9 mouse cellular contexts compared by ENCODE assay signal in the genomic region with DNA sequence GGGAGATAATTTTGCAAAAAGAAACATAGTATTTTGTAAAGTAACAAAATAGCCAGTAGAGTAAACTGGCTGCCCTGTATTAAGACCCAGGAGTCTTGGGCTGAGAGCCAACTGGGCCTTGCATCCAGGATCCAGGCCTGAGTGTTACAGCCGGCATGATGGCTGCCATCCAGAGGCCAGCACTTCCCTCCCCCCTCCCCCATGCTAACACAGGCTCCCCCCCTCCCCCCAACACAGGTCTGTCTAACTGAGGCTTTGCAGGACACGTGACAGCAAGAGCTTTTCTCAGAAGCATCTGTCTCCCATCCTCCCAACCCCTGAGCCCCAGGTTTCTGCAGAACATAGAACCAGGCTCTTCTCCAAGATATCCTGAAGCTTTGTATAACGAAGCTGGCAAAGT. TPM values are rescaled to one million over a fixed set of nuclear protein-coding genes. Genes with fewer than 3 reads are reported as not detected.
DNase-seq lines count a peak whose midpoint lies in the region; ATAC-seq and TF ChIP-seq lines count a peak whose summit lies in the region.
"Had no signal": no experiment of that assay in that cellular context is flagged by ENCODE, and none has a peak within 500 bp of the region (broad histone marks: within the 10 kb centered on the region; RNA-seq: fewer than 3 reads in every experiment).

No protein-coding gene starts in this region.

- H3ac ChIP-seq in myocyte (ENCODE audit: control insufficient read depth, insufficient read length) = no peak overlapping the region

- ATAC-seq in erythroblast, adult 5-6 weeks (replicated peaks; ENCODE audit: low FRiP score, poor library complexity, severe bottlenecking) = no peak
- ATAC-seq in forebrain, embryonic 13.5 days = peak; percentile 20; the same call in 1 of the 2 replicates
- ATAC-seq in hindbrain, embryonic 11.5 days (ENCODE audit: low FRiP score) = no peak
- no peak for ATAC-seq in limb, embryonic 12.5 days (ENCODE audit: insufficient number of reproducible peaks, insufficient read depth, low FRiP score, low TSS enrichment, low read depth)

- no peaks in the 10 kb centered on the region for H3K79me2 ChIP-seq in myocyte (ENCODE audit: control insufficient read depth, insufficient read depth)

- H3K9ac ChIP-seq in forebrain, embryonic 13.5 days = peak overlapping the region; percentile 76; the same call in 1 of the 2 replicates
- peak overlapping the region; percentile 67; the same call in 1 of the 2 replicates for H3K9ac ChIP-seq in hindbrain, embryonic 11.5 days (ENCODE audit: low read depth, low read length)
- no peak overlapping the region; the same call in 1 of the 2 replicates for H3K9ac ChIP-seq in limb, embryonic 12.5 days (replicated peaks)

- WGBS in forebrain, embryonic 13.5 days = 14% methylated on average over 3 of the region's 3 CpGs
- 17% methylated on average over 3 of the region's 3 CpGs for WGBS in hindbrain, embryonic 11.5 days
- WGBS in limb, embryonic 12.5 days = 15% methylated on average over 3 of the region's 3 CpGs

- H3K4me1 ChIP-seq in erythroblast, embryonic 14.5 days (ENCODE audit: control insufficient read depth) = peaks cover 27% of the 10 kb centered on the region
- peaks cover 7% of the 10 kb centered on the region for H3K4me1 ChIP-seq in bone marrow macrophage, adult 2 months (ENCODE audit: control insufficient read depth, insufficient read depth, low read length)
- peaks cover 23% of the 10 kb centered on the region for H3K4me1 ChIP-seq in forebrain, embryonic 13.5 days
- no peaks in the 10 kb centered on the region; the same call in 1 of the 2 replicates for H3K4me1 ChIP-seq in hindbrain, embryonic 11.5 days (replicated peaks; ENCODE audit: control insufficient read depth, insufficient read depth, low read length)
- H3K4me1 ChIP-seq in limb, embryonic 12.5 days (replicated peaks) = peaks cover 12% of the 10 kb centered on the region

- no peak overlapping the region for H3K27ac ChIP-seq in bone marrow macrophage, adult 2 months (ENCODE audit: insufficient read depth, low read depth, low read length)
- H3K27ac ChIP-seq in forebrain, embryonic 13.5 days = peak overlapping the region; percentile 78
- no peak overlapping the region for H3K27ac ChIP-seq in hindbrain, embryonic 11.5 days (ENCODE audit: low read depth, low read length)
- H3K27ac ChIP-seq in limb, embryonic 12.5 days = no peak overlapping the region

- DNase-seq in hindbrain, embryonic 11.5 days (ENCODE audit: low spot score) = no peak
- DNase-seq in spleen, adult 18-20 months = no peak

- TF ChIP-seq CTCF in bone marrow macrophage, adult 2 months (IDR thresholded peaks at IDR 0.05; ENCODE audit: low read depth, low read length) = no peak

- H3K27me3 ChIP-seq in erythroblast, embryonic 14.5 days (ENCODE audit: control insufficient read depth) = peaks cover 9% of the 10 kb centered on the region
- no peaks in the 10 kb centered on the region for H3K27me3 ChIP-seq in forebrain, embryonic 13.5 days
- H3K27me3 ChIP-seq in hindbrain, embryonic 11.5 days (ENCODE audit: control insufficient read depth, insufficient read depth, low read length) = no peaks in the 10 kb centered on the region
- no peaks in the 10 kb centered on the region for H3K27me3 ChIP-seq in limb, embryonic 12.5 days
- no peaks in the 10 kb centered on the region for H3K27me3 ChIP-seq in myocyte (ENCODE audit: control insufficient read depth, insufficient read depth, insufficient read length)
- H3K27me3 ChIP-seq: Patski had no signal

- no peaks in the 10 kb centered on the region for H3K9me3 ChIP-seq in erythroblast, embryonic 14.5 days (ENCODE audit: control insufficient read depth, low read length)
- no peaks in the 10 kb centered on the region for H3K9me3 ChIP-seq in forebrain, embryonic 13.5 days (replicated peaks)
- no peaks in the 10 kb centered on the region for H3K9me3 ChIP-seq in hindbrain, embryonic 11.5 days (ENCODE audit: control insufficient read depth, low read length)
- H3K9me3 ChIP-seq in limb, embryonic 12.5 days = no peaks in the 10 kb centered on the region

- peaks cover 25% of the 10 kb centered on the region for H3K36me3 ChIP-seq in erythroblast, embryonic 14.5 days (ENCODE audit: control insufficient read depth)
- H3K36me3 ChIP-seq in forebrain, embryonic 13.5 days (ENCODE audit: poor library complexity, severe bottlenecking) = peaks cover 23% of the 10 kb centered on the region
- no peaks in the 10 kb centered on the region for H3K36me3 ChIP-seq in hindbrain, embryonic 11.5 days (ENCODE audit: control insufficient read depth, insufficient read depth, low read length)
- H3K36me3 ChIP-seq in limb, embryonic 12.5 days = peaks cover 30% of the 10 kb centered on the region
- no peaks in the 10 kb centered on the region for H3K36me3 ChIP-seq in myocyte (ENCODE audit: control insufficient read depth, insufficient read depth)

- H3K4me3 ChIP-seq in erythroblast, embryonic 14.5 days (replicated peaks) = peak overlapping the region; percentile 92
- peak overlapping the region; percentile 72 for H3K4me3 ChIP-seq in bone marrow macrophage, adult 2 months (ENCODE audit: insufficient read depth, low read length)
- peak overlapping the region; percentile 72 for H3K4me3 ChIP-seq in forebrain, embryonic 13.5 days
- H3K4me3 ChIP-seq in hindbrain, embryonic 11.5 days (ENCODE audit: low read depth, low read length) = peak overlapping the region; percentile 71
- peak overlapping the region; percentile 74 for H3K4me3 ChIP-seq in limb, embryonic 12.5 days (replicated peaks)
- peak overlapping the region; percentile 65 for H3K4me3 ChIP-seq in myocyte

- peak overlapping the region; percentile 77 for H3K4me2 ChIP-seq in forebrain, embryonic 13.5 days
- peak overlapping the region; percentile 64 for H3K4me2 ChIP-seq in hindbrain, embryonic 11.5 days (replicated peaks; ENCODE audit: low read depth, low read length)
- H3K4me2 ChIP-seq in limb, embryonic 12.5 days = peak overlapping the region; percentile 79
- H3K4me2 ChIP-seq in myocyte (ENCODE audit: low read depth) = peak overlapping the region; percentile 72

- 0 out of 2 replicates have a peak, but pooled peaks have one; percentile 12 for TF ChIP-seq POLR2A in bone marrow macrophage, adult 2 months (IDR thresholded peaks at IDR 0.05; ENCODE audit: borderline replicate concordance, low read depth, low read length)
- no peak for TF ChIP-seq POLR2A in myocyte (IDR thresholded peaks at IDR 0.05; ENCODE audit: insufficient read length, low read depth)

TF ChIP-seq in myocyte, 11 proteins besides CTCF, POLR2A, EP300 and RAD21:
- TF ChIP-seq POLR2AphosphoS2 (IDR thresholded peaks at IDR 0.05; ENCODE audit: insufficient read length, low read depth) = no peak
- TF ChIP-seq USF1 (IDR thresholded peaks at IDR 0.05; ENCODE audit: low read depth) = peak; percentile 40

RNA-seq across cellular contexts. Expression of a gene that starts 1.0 kb away (rescaled TPM):
- 15.1 and 29.2 TPM in 2 replicates for polyA plus RNA-seq in erythroblast, embryonic 14.5 days (2012)
- total RNA-seq in erythroblast, adult 5-6 weeks (2015; ENCODE audit: low replicate concordance) = 35.9 and 40.1 TPM in 2 replicates
- total RNA-seq in erythroblast, adult 5-6 weeks (2017; ENCODE audit: low replicate concordance) = 41.1 and 65.8 TPM in 2 replicates
- 132 and 146 TPM in 2 replicates for polyA plus RNA-seq in bone marrow macrophage, adult 2 months (2012; ENCODE audit: insufficient read depth, insufficient read length, missing spikeins)
- polyA plus RNA-seq in forebrain, embryonic 13.5 days (2015; fragmentation: Nextera tagmentation; extraction: Ambion mirVana) = 340 and 354 TPM in 2 replicates
- polyA plus RNA-seq in hindbrain, embryonic 11.5 days (2014; fragmentation: Nextera tagmentation; extraction: Ambion mirVana) = 253 TPM in 2 replicates
- 241 and 250 TPM in 2 replicates for polyA plus RNA-seq in limb, embryonic 12.5 days (2016; fragmentation: Nextera tagmentation; extraction: Ambion mirVana)
- 469 TPM for polyA plus RNA-seq in myocyte (2012; fragmentation: generic; extraction: Trizol)

RNA-seq across cellular contexts. Expression of a gene that starts 1.1 kb away (rescaled TPM):
- polyA plus RNA-seq in erythroblast, embryonic 14.5 days (2012) = 0.85 and 1.0 TPM in 2 replicates
- 1.0 and 1.9 TPM in 2 replicates for total RNA-seq in erythroblast, adult 5-6 weeks (2015; ENCODE audit: low replicate concordance)
- total RNA-seq in erythroblast, adult 5-6 weeks (2017; ENCODE audit: low replicate concordance) = 4.3 and 8.6 TPM in 2 replicates
- polyA plus RNA-seq in bone marrow macrophage, adult 2 months (2012; ENCODE audit: insufficient read depth, insufficient read length, missing spikeins) = 11.3 and 13.8 TPM in 2 replicates
- 37.9 and 43.6 TPM in 2 replicates for polyA plus RNA-seq in forebrain, embryonic 13.5 days (2015; fragmentation: Nextera tagmentation; extraction: Ambion mirVana)
- 33.4 and 34.0 TPM in 2 replicates for polyA plus RNA-seq in hindbrain, embryonic 11.5 days (2014; fragmentation: Nextera tagmentation; extraction: Ambion mirVana)
- polyA plus RNA-seq in limb, embryonic 12.5 days (2016; fragmentation: Nextera tagmentation; extraction: Ambion mirVana) = 42.0 and 43.6 TPM in 2 replicates
- polyA plus RNA-seq in myocyte (2012; fragmentation: generic; extraction: Trizol) = 26.1 TPM

RNA-seq across cellular contexts. Expression of a gene that starts 43.6 kb away (rescaled TPM):
- polyA plus RNA-seq in erythroblast, embryonic 14.5 days (2012) = 0.30 and 0.36 TPM in 2 replicates
- total RNA-seq in erythroblast, adult 5-6 weeks (2015; ENCODE audit: low replicate concordance) = 8.5 and 8.6 TPM in 2 replicates
- total RNA-seq in erythroblast, adult 5-6 weeks (2017; ENCODE audit: low replicate concordance) = 6.9 and 15.9 TPM in 2 replicates
- 14.3 and 18.6 TPM in 2 replicates for polyA plus RNA-seq in bone marrow macrophage, adult 2 months (2012; ENCODE audit: insufficient read depth, insufficient read length, missing spikeins)
- polyA plus RNA-seq in forebrain, embryonic 13.5 days (2015; fragmentation: Nextera tagmentation; extraction: Ambion mirVana) = 29.6 and 30.5 TPM in 2 replicates
- polyA plus RNA-seq in hindbrain, embryonic 11.5 days (2014; fragmentation: Nextera tagmentation; extraction: Ambion mirVana) = 29.0 and 36.1 TPM in 2 replicates
- 35.4 and 39.3 TPM in 2 replicates for polyA plus RNA-seq in limb, embryonic 12.5 days (2016; fragmentation: Nextera tagmentation; extraction: Ambion mirVana)
- 15.3 TPM for polyA plus RNA-seq in myocyte (2012; fragmentation: generic; extraction: Trizol)

Comparison
In these comparisons a context has a peak if more than half of its experiments do, and no peak if none do; other contexts are left out.
1. RNA of a gene that starts 43.6 kb away (polyA plus RNA-seq): 35.4 to 39.3 TPM in limb, embryonic 12.5 days, 29.6 to 30.5 TPM in forebrain, embryonic 13.5 days, 29.0 to 36.1 TPM in hindbrain, embryonic 11.5 days, 15.3 TPM in myocyte (single experiment) and 14.3 to 18.6 TPM in bone marrow macrophage, adult 2 months; 0.30 to 0.36 TPM in erythroblast, embryonic 14.5 days; every median in the first group is over 10 times any median in the second.
2. Peak in every context shown above with its lines, with median percentiles within 50 percentile points of each other: H3K4me3 ChIP-seq and H3K4me2 ChIP-seq.